Mouse (Mus musculus) ES-E14 (cell line): ENCODE data around the gene Abhd14a.

Source experiments
- CHD2 ChIP-seq: IDR thresholded peaks from 2 replicates; pipeline ENCODE4 v1.6.1; 2014; ENCODE audit warnings: mild to moderate bottlenecking, low read depth, low read length, inconsistent platforms
- HCFC1 ChIP-seq: IDR thresholded peaks from 2 replicates; pipeline ENCODE4 v1.6.1; 2012; ENCODE audit warnings: low read length, inconsistent platforms, borderline replicate concordance; ENCODE audit not compliant: insufficient read depth
- MAFK ChIP-seq: IDR thresholded peaks from 2 replicates; pipeline ENCODE4 v1.6.1; 2014; ENCODE audit warnings: mild to moderate bottlenecking, low read depth, low read length, inconsistent platforms; ENCODE audit not compliant: insufficient read depth
- ZC3H11A ChIP-seq: IDR thresholded peaks from 2 replicates; pipeline ENCODE4 v1.6.1; 2012; ENCODE audit warnings: low read depth, mild to moderate bottlenecking, inconsistent platforms, low read length, borderline replicate concordance
- ZNF384 ChIP-seq: IDR thresholded peaks from 2 replicates; pipeline ENCODE4 v1.6.1; 2012; ENCODE audit warnings: low read depth, low read length, inconsistent platforms

GRCm38 (mm10) chr9:106412210-106412609 is 35.3 kb downstream of the Abhd14a start:
- TF ChIP-seq ZC3H11A = no peak
- no peak for TF ChIP-seq HCFC1
- no peak for TF ChIP-seq ZNF384
- TF ChIP-seq MAFK = no peak
- no peak for TF ChIP-seq CHD2
